Mouse (Mus musculus): ENCODE data around the gene Lsm4. TPM values are rescaled to one million over a fixed set of nuclear protein-coding genes. Genes with fewer than 3 reads are reported as not detected.

Gene Lsm4
- polyA plus RNA-seq, 1 experiment from 2014 or later: 347 TPM

DNA sequence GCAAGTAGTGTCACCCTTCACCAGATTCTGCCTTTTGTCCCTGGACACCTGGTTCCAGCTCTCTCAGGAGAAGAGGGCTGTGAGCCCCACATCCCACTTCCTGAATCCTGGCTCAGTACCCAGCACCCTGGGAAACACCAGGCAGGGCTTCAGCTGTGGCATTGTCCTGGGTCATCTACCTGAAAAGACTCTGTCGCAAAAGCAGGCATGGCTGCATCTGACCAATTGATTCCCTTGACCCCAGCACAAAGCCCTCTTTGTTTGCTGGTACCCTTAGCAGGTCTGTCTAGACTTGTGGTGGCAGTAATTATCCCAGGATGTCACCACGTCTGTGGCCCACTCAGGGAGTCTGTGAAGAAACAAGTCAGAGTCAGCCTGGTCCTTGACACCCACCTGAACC lies 17.6 kb upstream of the Lsm4 start:
- WGBS: 16% methylated on average over 2 of the region's 2 CpGs
- Histone ChIP-seq H3K36me3 (replicated peaks) (peaks cover 64% of the 10 kb centered on the region), H3K9me3 (no peaks in the 10 kb centered on the region), H3K4me1 (peaks cover 66% of the 10 kb centered on the region), H3K27me3 (replicated peaks; ENCODE audit: low read depth, poor library complexity, severe bottlenecking) (no peaks in the 10 kb centered on the region), H3K27ac (replicated peaks) (peak overlapping the region; percentile 81), H3K4me3 (peak overlapping the region; percentile 22; the same call in 1 of the 2 replicates)
- DNase-seq (ENCODE audit: low spot score): peak; percentile 43

- H3K27ac ChIP-seq (replicated peaks): peak overlapping the region; percentile 81
- H3K4me1 ChIP-seq: peaks cover 70% of the 10 kb centered on the region
- H3K36me3 ChIP-seq (replicated peaks): peaks cover 56% of the 10 kb centered on the region
- no peaks in the 10 kb centered on the region for H3K27me3 ChIP-seq (replicated peaks; ENCODE audit: low read depth, poor library complexity, severe bottlenecking)
- H3K9me3 ChIP-seq: no peaks in the 10 kb centered on the region
- no peak overlapping the region for H3K4me3 ChIP-seq
- peak; percentile 39 for DNase-seq (ENCODE audit: low spot score)
- WGBS: 60% methylated on average over 13 of the region's 13 CpGs
Observed at GRCm38 (mm10) chr8:70656193-70656790, 16.8 kb upstream of the Lsm4 start.

DNA sequence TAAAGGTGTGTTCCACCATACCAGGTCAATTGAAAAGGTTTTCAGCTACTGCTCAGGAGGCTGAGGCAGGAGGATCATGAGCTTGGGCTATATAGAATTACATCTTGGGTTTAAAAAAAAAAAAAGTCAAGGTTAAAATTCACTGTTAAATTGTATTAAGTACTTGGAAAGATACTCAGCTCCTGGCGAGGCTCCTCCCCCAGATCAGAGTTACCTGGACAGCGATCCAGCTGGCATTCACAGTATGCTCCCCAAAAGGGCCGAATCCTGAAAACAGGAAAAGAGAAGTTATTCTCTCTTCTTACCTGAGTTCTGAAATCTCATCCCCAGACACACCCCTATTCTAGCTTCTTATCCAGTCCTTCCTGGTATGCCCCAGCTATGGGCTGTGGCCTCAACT lies 15.8 kb upstream of the Lsm4 start:
- WGBS: 93% methylated on average over 3 of the region's 3 CpGs
- peak overlapping the region; percentile 80; the same call in 1 of the 2 replicates for H3K4me3 ChIP-seq
- H3K27me3 ChIP-seq (replicated peaks; ENCODE audit: low read depth, poor library complexity, severe bottlenecking): no peaks in the 10 kb centered on the region
- peak overlapping the region; percentile 81; the same call in 1 of the 2 replicates for H3K27ac ChIP-seq (replicated peaks)
- DNase-seq (ENCODE audit: low spot score): no peak
- peaks cover 48% of the 10 kb centered on the region for H3K36me3 ChIP-seq (replicated peaks)
- H3K4me1 ChIP-seq: peaks cover 72% of the 10 kb centered on the region
- H3K9me3 ChIP-seq: no peaks in the 10 kb centered on the region

DNA sequence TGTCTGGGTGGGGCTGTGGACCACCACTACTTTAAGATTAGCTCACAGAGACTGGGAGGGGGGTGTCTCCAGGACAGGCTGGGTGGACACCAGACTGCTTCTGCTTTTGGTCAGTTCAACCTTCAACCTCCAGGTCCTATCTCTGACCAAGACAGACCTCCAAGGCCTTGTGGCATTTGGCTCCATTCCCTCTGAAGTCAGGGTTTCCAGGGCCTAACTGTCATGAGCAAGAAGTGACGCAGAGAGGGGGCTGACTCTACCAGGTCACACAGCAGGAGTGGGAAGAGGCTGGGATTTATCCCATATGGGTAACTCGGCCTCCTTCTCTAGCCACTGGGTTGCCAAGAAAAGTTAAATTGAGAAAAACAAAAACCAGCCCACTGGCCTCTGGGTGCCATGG lies 15.3 kb upstream of the Lsm4 start:
- H3K4me3 ChIP-seq: peak overlapping the region; percentile 80
- H3K9me3 ChIP-seq: no peaks in the 10 kb centered on the region
- peak overlapping the region; percentile 81 for H3K27ac ChIP-seq (replicated peaks)
- H3K4me1 ChIP-seq: peaks cover 67% of the 10 kb centered on the region
- DNase-seq (ENCODE audit: low spot score): no peak
- peaks cover 43% of the 10 kb centered on the region for H3K36me3 ChIP-seq (replicated peaks)
- WGBS: 81% methylated on average over 2 of the region's 2 CpGs
- no peaks in the 10 kb centered on the region for H3K27me3 ChIP-seq (replicated peaks; ENCODE audit: low read depth, poor library complexity, severe bottlenecking)

- H3K9me3 ChIP-seq: no peaks in the 10 kb centered on the region
- H3K27ac ChIP-seq (replicated peaks): peak overlapping the region; percentile 89
- no peak for DNase-seq (ENCODE audit: low spot score)
- WGBS: 2% methylated on average over 31 of the region's 31 CpGs
- H3K36me3 ChIP-seq (replicated peaks): peaks cover 35% of the 10 kb centered on the region
- peak overlapping the region; percentile 80 for H3K4me3 ChIP-seq
- H3K4me1 ChIP-seq: peaks cover 67% of the 10 kb centered on the region
- H3K27me3 ChIP-seq (replicated peaks; ENCODE audit: low read depth, poor library complexity, severe bottlenecking): no peaks in the 10 kb centered on the region
Observed at GRCm38 (mm10) chr8:70658897-70659603, 14.0 kb upstream of the Lsm4 start.

DNA sequence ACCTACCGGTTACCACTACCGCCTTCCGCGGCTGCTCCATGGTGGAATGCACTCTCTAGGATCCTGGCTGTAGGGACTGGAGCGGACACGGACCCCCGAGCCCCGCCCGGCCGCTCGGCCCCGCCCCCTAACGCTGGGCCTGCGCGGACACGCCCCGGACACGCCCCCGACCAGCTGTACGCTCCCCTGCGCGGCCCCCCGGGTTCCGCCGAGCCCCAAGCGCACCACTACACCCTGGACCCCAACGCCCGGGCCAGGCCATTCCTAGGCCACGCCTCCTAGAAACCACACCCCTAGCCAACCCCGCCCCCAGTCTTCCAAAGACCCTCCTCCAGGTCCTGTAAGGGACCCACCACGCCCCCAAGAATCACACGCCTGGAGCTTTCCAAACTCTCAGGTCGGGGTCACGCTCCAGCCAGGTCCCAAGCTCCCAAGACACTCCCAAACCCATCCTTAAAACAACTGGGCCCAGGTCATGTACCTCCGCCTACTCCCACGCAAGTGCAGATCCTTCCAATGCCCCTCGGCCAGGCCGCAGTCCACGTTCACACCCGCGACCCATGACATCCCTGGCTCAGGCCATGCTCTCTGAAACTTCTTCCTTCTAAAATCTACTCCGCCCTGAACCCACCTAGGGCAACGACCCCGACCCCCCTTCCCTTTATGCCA lies 13.3 kb upstream of the Lsm4 start:
- H3K9me3 ChIP-seq: no peaks in the 10 kb centered on the region
- H3K27ac ChIP-seq (replicated peaks): peak overlapping the region; percentile 89
- peak overlapping the region; percentile 80 for H3K4me3 ChIP-seq
- peak; percentile 99 for DNase-seq (ENCODE audit: low spot score)
- peaks cover 63% of the 10 kb centered on the region for H3K4me1 ChIP-seq
- H3K36me3 ChIP-seq (replicated peaks): peaks cover 28% of the 10 kb centered on the region
- H3K27me3 ChIP-seq (replicated peaks; ENCODE audit: low read depth, poor library complexity, severe bottlenecking): no peaks in the 10 kb centered on the region
- WGBS: 1% methylated on average over 44 of the region's 44 CpGs

DNA sequence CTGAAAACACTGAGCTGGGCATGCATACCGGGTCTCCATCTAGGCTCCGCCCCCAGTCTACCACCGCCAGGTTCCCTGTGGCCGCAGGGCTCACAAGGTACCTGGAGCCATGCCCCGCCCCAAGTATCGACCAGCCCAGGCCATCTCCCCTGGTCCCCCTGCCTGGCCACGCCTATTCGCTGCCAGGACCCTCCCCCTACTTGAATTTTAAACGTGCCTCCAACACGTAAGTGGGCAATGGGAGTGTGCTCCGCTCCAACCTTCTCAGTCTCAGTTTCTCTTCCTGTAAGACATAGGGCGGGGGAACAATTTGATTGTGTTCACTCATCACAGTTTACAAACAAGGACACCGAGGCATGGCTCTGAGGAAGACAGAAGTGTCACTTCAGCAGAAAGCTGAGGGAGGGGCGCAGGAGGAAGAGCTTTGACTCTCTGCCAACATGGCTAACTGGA lies 12.7 kb upstream of the Lsm4 start, which contains the start of gene Pgpep1:
Gene Pgpep1 (minus strand): TSS at position 116 of the 453 bp plus-strand sequence.
- H3K9me3 ChIP-seq: no peaks in the 10 kb centered on the region
- peak; percentile 76 for DNase-seq (ENCODE audit: low spot score)
- H3K36me3 ChIP-seq (replicated peaks): peaks cover 23% of the 10 kb centered on the region
- peak within 1 kb of the TSS; percentile 89 for H3K27ac ChIP-seq (replicated peaks)
- H3K4me1 ChIP-seq: peaks cover 59% of the 10 kb centered on the region
- H3K4me3 ChIP-seq: peak within 1 kb of the TSS; percentile 80
- 3% methylated on average over 14 of the region's 14 CpGs for WGBS
- no peaks in the 10 kb centered on the region for H3K27me3 ChIP-seq (replicated peaks; ENCODE audit: low read depth, poor library complexity, severe bottlenecking)

GRCm38 (mm10) chr8:70663691-70664090 lies 9.4 kb upstream of the Lsm4 start:
- Histone ChIP-seq H3K4me1 (peaks cover 30% of the 10 kb centered on the region), H3K9me3 (0 out of 2 replicates have a peak, but pooled peaks cover 4% of the 10 kb centered on the region), H3K4me3 (no peak overlapping the region), H3K36me3 (replicated peaks) (no peaks in the 10 kb centered on the region), H3K27me3 (replicated peaks; ENCODE audit: low read depth, poor library complexity, severe bottlenecking) (no peaks in the 10 kb centered on the region), H3K27ac (replicated peaks) (peak overlapping the region; percentile 54; the same call in 1 of the 2 replicates)
- 61% methylated on average over 4 of the region's 4 CpGs for WGBS
- DNase-seq (ENCODE audit: low spot score): no peak

- Histone ChIP-seq H3K4me3 (no peak overlapping the region), H3K27me3 (replicated peaks; ENCODE audit: low read depth, poor library complexity, severe bottlenecking) (no peaks in the 10 kb centered on the region), H3K27ac (replicated peaks) (no peak overlapping the region), H3K36me3 (replicated peaks) (no peaks in the 10 kb centered on the region), H3K4me1 (peaks cover 20% of the 10 kb centered on the region), H3K9me3 (0 out of 2 replicates have a peak, but pooled peaks cover 4% of the 10 kb centered on the region)
- DNase-seq (ENCODE audit: low spot score): no peak
- 84% methylated on average over 3 of the region's 3 CpGs for WGBS
Observed at GRCm38 (mm10) chr8:70664631-70665030, 8.4 kb upstream of the Lsm4 start.

- 59% methylated on average over 2 of the region's 2 CpGs for WGBS
- peaks cover 11% of the 10 kb centered on the region; the same call in 1 of the 2 replicates for H3K4me1 ChIP-seq
- H3K36me3 ChIP-seq (replicated peaks): no peaks in the 10 kb centered on the region
- no peak overlapping the region for H3K4me3 ChIP-seq
- H3K27ac ChIP-seq (replicated peaks): peak overlapping the region; percentile 16
- no peak for DNase-seq (ENCODE audit: low spot score)
- H3K27me3 ChIP-seq (replicated peaks; ENCODE audit: low read depth, poor library complexity, severe bottlenecking): no peaks in the 10 kb centered on the region
- 0 out of 2 replicates have a peak, but pooled peaks cover 4% of the 10 kb centered on the region for H3K9me3 ChIP-seq
Observed at GRCm38 (mm10) chr8:70665599-70665998, 7.4 kb upstream of the Lsm4 start.

GRCm38 (mm10) chr8:70667071-70667470 lies 6.0 kb upstream of the Lsm4 start:
- no peak overlapping the region for H3K4me3 ChIP-seq
- no peaks in the 10 kb centered on the region for H3K36me3 ChIP-seq (replicated peaks)
- no peaks in the 10 kb centered on the region for H3K27me3 ChIP-seq (replicated peaks; ENCODE audit: low read depth, poor library complexity, severe bottlenecking)
- no peak for DNase-seq (ENCODE audit: low spot score)
- H3K27ac ChIP-seq (replicated peaks): no peak overlapping the region
- 0 out of 2 replicates have a peak, but pooled peaks cover 4% of the 10 kb centered on the region for H3K9me3 ChIP-seq
- peaks cover 11% of the 10 kb centered on the region for H3K4me1 ChIP-seq
- 78% methylated on average over 5 of the region's 5 CpGs for WGBS

GRCm38 (mm10) chr8:70671615-70672324 lies 1.3 kb upstream of the Lsm4 start:
- H3K4me3 ChIP-seq: peak overlapping the region; percentile 67; the same call in 1 of the 2 replicates
- H3K4me1 ChIP-seq: peaks cover 33% of the 10 kb centered on the region
- H3K9me3 ChIP-seq: 0 out of 2 replicates have a peak, but pooled peaks cover 4% of the 10 kb centered on the region
- no peaks in the 10 kb centered on the region for H3K27me3 ChIP-seq (replicated peaks; ENCODE audit: low read depth, poor library complexity, severe bottlenecking)
- 61% methylated on average over 10 of the region's 10 CpGs for whole genome bisulfite sequencing
- peak overlapping the region; percentile 95 for H3K27ac ChIP-seq (replicated peaks)
- no peak for DNase-seq (ENCODE audit: low spot score)
- peaks cover 8% of the 10 kb centered on the region for H3K36me3 ChIP-seq (replicated peaks)
